Mouse (Mus musculus) MN1 (cell line): Measurements from ENCODE around the gene Tlk1.

Experiments
- DNase-seq: peaks from one replicate; pipeline ENCODE4 v3.0.0-alpha.2; 2016; ENCODE audit warnings: low spot score

Tlk1 gene

GRCm38 (mm10) chr2:70688454-70689078 is 137.0 kb downstream of the Tlk1 start:
- DNase-seq, result no peak

GRCm38 (mm10) chr2:70682324-70682723 is 143.2 kb downstream of the Tlk1 start:
- no peak for DNase-seq

- no peak for DNase-seq
These were observed 151.9 kb downstream of the Tlk1 start for GRCm38 (mm10) chr2:70673445-70674126.

GRCm38 (mm10) chr2:70672476-70672875 is 153.1 kb downstream of the Tlk1 start:
- no peak for DNase-seq

- DNase-seq, result no peak
These were observed 155.6 kb downstream of the Tlk1 start for GRCm38 (mm10) chr2:70669896-70670295.

GRCm38 (mm10) chr2:70669241-70669640 is 156.3 kb downstream of the Tlk1 start:
- no peak for DNase-seq

GRCm38 (mm10) chr2:70667016-70667415 is 158.5 kb downstream of the Tlk1 start:
- no peak for DNase-seq

GRCm38 (mm10) chr2:70663764-70664163 is 161.8 kb downstream of the Tlk1 start:
- DNase-seq, result peak; percentile 19
